Mouse (Mus musculus): ENCODE results near the gene Dlec1.
A peak's percentile ranks its signal among the peaks of the same experiment; 100 is the strongest.

Gene Dlec1

DNA sequence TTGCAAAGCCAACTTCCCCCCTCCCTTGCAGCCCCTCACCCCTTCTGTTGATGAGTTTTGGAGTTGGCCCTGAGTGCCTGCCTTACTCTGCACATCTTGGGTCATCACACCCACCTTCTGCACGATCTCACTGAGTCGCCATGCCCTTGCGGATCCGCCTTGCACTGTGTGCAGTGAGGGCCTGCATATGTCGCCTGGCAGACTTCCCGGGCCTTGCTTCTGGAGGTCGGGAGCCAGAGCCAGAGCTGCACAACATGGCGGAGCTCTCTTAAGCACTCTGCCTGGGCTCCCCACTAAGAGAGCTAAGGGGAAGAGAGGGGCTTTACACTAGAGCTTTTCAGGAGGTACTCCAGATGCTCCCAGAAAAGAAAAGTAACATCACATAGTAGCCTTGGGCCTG is 42.4 kb downstream of the Dlec1 start:
- no peak for DNase-seq

DNA sequence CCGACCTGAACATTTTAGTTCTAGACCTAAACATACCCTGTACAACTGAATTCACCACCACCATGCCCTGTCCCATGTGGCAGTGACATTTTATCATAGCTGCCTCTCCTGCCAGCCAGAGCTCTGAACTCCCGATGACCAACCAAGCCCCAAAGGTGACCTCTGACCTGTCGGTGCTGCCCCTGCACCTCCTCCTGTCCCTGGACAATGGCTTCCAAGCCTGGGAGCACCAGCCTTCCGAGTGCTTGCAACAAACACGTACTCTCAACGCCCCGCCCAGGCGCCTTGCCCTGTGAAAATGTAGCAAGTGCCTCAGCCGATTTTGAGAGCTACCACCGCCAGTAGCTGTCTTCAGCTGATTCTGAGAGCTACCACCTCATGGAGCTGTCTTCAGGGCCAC is 42.9 kb downstream of the Dlec1 start:
- no peak for DNase-seq

DNA sequence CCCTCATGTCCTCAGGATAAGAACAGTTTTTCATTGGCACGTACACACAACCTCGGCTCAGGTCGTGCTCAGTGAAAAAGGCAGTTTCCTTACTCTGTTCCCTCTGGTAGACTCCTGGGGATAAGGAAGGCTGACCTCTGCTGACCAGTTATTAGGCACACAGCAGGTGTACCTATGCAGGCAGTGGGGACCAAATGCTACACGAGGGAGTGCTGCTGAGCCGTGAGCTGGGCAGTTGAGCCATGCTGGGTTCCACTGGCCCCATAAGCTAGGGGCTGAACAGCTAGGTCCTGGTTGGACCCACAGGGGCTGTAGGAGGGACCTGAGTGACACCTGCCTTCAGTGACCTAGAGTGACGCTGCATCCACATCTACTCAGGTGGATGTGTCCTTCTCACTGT is 43.4 kb downstream of the Dlec1 start:
- DNase-seq, result no peak

DNA sequence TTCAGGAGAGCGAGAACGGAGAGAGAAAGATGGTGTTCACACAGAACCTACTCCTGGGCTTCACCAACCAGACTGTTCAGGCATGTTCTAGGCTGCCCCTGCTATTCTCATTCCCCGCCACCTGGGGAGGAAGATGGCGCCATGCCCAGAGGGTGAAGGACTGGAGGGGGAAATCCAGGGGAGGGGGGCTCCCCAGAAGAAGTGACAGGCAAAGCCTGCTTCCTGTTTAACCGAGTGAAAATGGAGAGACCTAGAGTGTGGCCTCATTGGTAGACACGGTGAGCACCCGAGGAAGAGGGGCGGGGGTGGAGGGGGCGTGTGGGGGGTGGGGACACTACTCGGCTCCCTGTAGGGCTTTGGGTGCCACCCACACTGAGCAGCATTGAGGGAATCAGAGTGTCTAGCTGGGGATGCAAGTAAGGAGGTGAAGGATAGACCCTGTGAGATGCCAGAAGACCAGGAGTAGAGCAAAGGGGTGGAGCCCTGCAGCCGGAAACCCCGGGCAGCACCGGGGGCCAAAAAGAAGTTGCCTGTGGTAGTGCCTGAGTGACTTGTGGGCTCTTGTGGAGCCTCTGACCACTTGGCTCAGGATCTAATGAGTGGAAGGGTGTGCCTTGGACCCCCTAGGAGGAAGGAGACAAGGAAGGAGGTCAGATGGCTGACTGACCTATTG is 44.0 kb downstream of the Dlec1 start:
- no peak for DNase-seq

DNA sequence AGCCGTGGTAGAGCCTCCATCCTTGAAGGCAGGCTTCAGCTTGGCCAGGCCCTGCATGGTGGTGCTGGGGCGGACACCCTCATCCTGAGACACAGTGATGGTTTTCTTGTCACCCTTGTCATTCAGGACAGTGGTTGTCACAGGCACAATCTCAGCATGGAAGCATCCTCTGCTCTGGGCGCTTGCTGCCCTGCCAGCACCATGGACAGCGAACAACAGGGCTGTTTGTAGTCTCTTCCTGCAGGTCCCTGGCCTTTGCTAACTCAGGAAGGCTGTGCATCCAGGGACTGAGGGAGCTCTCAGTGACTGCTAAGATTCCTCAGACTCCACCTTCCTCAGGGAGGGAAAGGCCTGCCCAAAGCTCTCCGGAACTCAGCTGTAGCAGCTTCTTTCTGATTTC is 47.3 kb downstream of the Dlec1 start:
- DNase-seq, result no peak

DNA sequence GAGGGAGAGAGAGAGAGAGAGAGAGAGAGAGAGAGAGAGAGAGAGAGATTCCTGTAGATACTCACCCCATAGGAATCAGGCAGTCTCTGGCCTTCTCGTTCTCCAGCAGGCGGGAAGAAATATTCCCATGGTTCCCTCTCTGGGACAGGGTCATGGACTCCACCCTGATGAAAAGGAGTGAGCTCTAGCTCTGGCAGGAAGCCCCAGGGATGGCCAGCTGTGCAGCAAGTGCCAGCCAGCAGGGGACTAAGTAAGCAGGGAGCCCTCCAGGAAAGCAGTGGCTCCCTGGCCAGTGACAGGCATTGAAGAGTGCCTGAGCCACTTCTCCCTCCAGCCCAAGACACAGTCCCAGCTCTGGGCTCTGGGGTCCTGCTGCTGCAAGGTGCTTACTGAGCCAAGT is 49.5 kb downstream of the Dlec1 start:
- DNase-seq, result no peak

DNA sequence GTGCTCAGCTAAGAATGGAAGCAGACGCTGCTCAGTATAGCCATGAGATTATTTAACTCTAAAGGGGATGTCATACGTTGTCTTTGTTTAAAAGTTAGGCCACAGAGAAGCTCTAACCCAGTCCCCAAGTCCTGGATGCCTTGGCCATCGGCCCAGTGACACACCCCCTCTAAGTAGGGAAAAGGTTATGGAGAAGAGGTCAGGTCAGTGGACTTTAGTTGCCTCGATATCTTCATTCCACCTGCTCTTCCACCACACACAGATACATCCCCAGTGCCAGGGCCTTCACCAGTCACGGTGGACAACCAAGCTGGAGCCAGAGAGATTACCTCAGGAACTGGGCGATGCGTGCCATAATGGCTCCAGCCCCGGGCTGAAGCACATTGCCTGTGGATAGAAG is 53.1 kb downstream of the Dlec1 start:
- no peak for DNase-seq

DNA sequence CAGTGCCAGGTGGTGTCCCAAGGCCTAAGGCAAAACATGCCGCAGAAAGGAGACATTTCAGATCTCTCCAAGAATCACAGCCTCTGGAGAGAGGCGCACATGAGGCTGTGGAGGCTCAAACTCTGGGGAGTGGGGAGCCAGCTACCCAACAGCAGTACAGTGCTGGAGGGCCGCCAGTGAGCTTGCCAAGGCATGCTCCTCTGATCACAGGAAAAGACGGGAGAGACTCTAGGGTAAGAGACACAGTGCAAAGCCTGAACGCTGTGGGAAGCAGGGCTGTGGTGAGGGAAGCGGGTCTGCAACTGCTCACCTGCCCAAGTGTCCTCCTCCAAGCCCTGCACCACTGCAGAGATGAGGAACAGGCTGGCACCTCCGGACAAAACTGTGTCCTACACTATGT is 53.5 kb downstream of the Dlec1 start:
- no peak for DNase-seq

DNA sequence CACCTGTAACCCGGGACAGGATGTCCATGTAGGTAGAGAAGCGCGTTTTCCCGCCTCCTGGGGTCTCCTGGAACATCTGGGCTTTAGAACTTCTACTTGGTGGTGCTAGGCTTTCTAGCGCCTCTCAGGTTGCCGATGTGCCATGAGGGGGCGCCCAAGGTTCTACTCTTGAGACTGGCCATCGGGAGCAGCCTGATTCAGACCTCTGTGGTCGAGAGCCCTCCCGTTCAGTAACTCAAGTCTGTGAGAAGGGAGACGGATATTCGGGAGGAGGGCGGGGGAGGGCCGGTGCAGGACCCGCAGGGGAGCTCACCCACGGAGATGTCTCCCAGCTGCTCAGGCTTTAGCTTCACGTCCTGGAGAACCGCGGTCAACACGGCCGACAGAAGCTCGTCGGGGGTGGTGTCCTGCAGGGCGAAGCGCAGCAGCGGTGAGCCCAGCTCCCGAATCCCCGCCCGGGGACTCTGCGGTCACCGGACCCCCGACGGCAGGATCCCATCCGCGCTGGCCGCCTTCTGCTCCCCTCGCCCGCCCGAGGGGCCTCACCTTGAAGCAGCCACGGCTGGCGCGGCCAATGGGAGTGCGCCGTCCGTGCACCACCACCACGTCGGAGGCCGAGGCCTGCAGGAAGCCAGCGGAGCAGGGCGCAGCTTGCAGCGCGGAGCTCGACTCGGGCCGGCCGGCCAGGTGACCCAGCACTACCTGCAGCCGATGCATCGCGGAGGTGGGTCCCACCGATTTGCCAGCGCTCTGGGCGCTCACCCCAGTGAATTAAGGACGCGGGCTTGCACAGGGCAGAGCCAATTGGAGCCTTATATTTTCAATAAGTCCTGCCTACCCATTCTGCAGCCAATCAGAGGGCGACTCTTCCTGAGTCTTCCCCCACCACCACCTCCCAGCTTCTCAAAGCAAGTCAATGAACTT is 54.3 kb downstream of the Dlec1 start, which contains the start of gene Acaa1b:
Acaa1b (minus strand) TSS at position 816 of the 924 bp plus-strand sequence.
- peak; percentile 46 for DNase-seq

DNA sequence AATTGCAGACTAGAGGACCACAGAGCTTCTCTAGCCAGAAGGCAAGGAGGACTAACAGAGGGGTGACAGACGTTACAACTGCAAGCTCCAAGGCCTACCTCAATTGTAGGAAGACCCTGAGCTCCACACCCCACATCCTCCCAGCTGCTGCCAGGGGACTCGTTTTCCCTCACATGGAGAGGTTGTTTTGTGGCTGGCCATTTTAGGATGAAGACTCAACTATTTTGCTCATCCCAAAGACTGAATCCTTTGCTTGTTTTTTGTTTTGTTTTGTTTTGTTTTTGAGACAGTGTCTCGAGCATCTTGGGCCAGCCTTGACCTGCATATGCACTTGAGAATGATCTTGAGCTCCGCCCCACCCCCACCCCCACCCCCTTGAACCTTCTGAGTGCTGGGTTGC is 56.6 kb downstream of the Dlec1 start, which contains the start of gene Gm47289:
Gm47289 (plus strand) TSS at position 301 of the 400 bp plus-strand sequence.
- DNase-seq, result no peak

DNA sequence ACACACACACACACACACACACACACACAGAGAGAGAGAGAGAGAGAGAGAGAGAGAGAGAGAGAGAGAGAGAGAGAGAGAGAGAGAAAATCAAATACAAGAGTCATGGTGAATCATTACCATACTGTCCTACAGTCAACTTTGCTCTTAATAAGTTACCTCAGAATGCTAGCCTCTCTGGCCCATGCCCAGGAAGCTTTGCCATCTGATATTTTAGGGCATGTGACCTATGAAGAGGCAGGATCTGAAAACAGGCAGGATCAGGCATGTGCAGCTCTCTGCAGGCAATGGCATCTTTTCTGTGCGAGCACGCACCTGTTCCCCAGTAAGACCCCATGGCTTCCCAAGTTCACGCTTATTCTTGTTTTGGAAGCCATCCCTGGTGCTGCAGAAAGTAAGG is 58.4 kb downstream of the Dlec1 start:
- DNase-seq, result no peak

DNA sequence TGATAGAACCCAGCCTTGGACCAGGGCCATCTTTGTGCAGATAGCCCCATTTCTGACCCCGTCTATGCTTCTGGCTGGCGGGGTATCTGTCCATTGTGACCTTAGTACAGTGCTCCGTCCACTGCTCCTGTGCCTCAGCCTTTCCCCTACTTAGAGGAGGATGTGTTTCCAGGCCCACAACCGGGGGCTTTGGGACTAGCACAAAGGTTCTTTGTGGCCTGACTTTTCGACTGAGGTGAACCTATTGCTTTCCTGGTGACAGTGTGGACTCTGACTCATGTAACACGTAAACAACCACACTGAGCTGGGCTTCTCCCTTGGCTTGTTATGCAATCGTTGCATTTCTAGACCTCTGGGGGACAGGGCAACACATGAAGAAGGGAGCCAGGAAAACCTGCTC is 62.5 kb downstream of the Dlec1 start:
- no peak for DNase-seq

DNA sequence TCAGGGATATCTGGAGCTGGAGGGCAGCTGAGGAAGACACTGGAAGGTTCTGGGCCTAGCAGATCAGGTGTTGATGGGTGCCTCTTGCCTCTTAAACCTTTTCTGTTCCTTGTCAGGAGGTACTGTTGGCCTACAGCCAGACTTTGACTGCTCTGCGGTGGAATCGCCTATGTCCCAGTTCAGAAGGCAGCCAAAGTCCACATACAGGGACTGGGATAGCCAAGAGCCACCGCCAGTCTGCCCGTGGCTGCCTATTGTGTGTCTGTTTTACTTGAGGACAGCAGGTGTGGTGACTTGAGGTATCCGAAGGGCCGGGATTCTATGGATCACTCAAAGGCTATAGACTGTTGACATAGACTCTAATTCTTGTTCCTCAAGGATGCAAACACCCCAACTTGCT is 63.3 kb downstream of the Dlec1 start:
- DNase-seq, result no peak

DNA sequence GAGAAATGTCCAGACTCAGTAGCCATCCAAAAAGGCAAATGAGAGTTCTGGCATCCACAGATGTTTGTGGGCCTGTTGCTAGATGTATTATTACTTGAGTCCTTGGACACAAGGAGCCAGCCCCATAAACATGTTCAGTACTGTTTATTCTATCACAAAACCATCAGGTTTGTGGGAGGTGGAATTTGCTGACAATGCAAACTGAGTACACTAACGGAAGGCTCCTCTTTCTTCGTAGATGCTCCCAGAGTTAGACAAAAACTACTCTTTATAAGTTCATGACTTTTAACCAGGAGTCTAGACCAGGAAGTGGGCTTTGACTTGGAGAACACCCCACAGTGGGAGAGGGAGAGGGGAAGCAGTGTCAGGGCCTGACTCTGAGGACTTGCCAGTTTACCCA is 65.3 kb downstream of the Dlec1 start:
- DNase-seq, result no peak

DNA sequence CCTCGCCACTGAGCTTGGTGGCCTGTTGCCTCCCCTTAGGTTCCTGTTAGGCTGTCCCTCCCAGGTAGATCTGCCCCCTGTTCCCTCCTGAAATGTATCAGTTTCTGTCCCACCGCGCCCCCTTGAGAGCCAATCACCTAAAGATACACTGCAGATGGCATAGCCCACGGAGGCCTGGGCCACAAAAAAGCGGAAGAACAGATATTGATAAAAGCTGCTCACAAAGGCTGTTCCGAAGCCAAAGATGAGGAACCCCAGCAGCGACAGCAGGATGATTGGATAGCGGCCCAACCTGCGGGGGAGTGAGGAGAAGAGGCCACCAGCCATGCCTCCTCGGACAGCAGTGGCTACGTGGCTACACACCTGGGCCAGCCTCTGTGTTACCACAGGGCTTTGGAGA is 77.0 kb downstream of the Dlec1 start:
- no peak for DNase-seq

DNA sequence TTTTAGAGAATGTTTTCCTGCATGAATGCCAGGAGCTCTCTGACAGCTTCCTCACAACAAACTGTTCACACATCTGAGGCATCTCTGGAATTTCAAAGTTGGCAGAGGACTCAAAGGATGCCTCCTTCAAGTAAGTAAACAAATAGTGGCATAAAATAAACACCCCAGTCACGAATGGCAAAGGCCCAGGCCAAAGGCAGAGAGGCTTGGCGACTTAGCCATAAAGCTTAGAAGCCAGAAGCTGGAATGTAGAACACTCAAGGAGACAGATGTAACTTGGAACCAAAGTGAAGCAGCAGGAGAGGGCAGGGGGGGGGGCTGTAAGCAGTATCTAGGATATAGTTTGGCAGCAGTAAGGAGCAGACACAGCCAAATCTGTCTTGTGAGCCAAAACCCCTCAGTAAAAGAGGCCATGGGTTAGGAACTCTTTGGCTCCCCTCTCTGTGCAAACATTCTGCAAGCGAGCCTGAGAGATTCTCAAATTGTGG is 79.0 kb downstream of the Dlec1 start:
- DNase-seq, result no peak

DNA sequence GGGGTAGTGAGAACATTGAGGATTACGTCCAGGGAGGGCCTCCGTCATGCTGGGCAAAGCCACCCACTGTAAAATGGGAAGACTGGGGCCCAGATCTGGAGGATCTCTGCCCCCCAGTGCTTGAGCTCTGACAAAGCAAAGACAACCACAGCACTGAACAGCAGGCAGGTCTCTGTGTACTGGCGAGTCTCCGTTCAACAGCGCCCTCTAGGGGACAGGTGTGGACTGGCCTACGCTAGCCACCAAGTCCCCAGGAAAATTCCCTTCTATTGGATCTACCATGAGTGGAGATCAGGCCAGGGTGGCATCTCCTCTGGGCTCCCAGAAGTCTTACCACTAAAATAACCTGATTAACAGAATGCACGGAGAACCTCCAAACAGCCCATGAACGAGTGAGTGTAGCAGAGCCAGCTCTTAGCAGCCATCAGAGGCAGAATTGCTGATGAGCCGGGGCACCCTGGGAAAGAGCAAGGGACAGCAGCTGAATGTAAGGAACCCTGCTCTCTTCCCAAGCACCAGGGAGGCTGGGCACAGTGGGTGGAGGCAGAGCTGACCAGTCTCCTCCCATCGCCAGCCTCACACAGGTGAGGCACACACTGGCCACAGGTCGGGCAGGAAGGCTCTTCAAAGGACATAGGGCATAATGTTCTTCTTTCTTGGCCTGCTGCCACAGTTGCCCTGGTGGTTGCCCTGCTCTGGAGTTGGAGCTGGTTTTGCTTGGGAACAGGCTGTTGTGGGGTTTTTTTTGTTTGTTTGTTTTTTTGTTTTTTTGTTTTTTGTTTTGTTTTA is 90.1 kb downstream of the Dlec1 start:
- DNase-seq, result peak; percentile 26

All from right cerebral cortex, postnatal 25 days (tissue).